Mouse (Mus musculus) kidney, adult 2 months (tissue): ENCODE results near the gene Syngr3. TPM values are rescaled to one million over a fixed set of nuclear protein-coding genes. Genes with fewer than 3 reads are reported as not detected.

ENCODE experiments used
- DNase-seq: peaks from one replicate; pipeline ENCODE4 v3.0.0; 2021
- H3K27ac ChIP-seq: fragments of 200-500 bp; 2 replicates; pipeline ENCODE4 v1.5.1; 2012; ENCODE audit warnings: low read depth, low read length, control low read depth, inconsistent platforms; ENCODE audit not compliant: insufficient read depth
- H3K27me3 ChIP-seq: fragments of 200-500 bp; replicated peaks from 2 replicates; pipeline ENCODE4 v1.6.1; 2012; ENCODE audit warnings: mild to moderate bottlenecking, moderate library complexity, low read length, inconsistent platforms; ENCODE audit not compliant: control insufficient read depth, insufficient read depth
- H3K36me3 ChIP-seq: fragments of 200-500 bp; 2 replicates; pipeline ENCODE4 v1.6.1; 2012; ENCODE audit warnings: mild to moderate bottlenecking, moderate library complexity, low read length, inconsistent platforms; ENCODE audit not compliant: control insufficient read depth, insufficient read depth
- H3K4me1 ChIP-seq: fragments of 200-500 bp; 2 replicates; pipeline ENCODE4 v1.6.1; 2011; ENCODE audit warnings: low read length; ENCODE audit not compliant: control insufficient read depth, insufficient read depth
- H3K4me3 ChIP-seq: fragments of 200-500 bp; 2 replicates; pipeline ENCODE4 v1.5.1; 2011; ENCODE audit warnings: mild to moderate bottlenecking, low read depth, low read length, control low read depth; ENCODE audit not compliant: insufficient read depth
- CTCF ChIP-seq: fragments of 200-500 bp; conservative IDR thresholded peaks from 2 replicates; pipeline ENCODE4 v1.5.1; 2011; ENCODE audit warnings: low read depth, mild to moderate bottlenecking, control low read depth, low read length, moderate library complexity, mixed read lengths; ENCODE audit not compliant: insufficient read depth, insufficient read length
- POLR2A ChIP-seq: fragments of 200-500 bp; IDR thresholded peaks from one replicate; pipeline ENCODE4 v1.6.1; 2011; ENCODE audit warnings: low read depth, low read length, control low read depth
- WGBS: fragments of 180-500 bp; shearing (Covaris S2); methylation state at CpG from one replicate; pipeline ENCODE4 v1.1.7; 2018; 5-methylcytosine and 5-hydroxymethylcytosine counted together
- polyA plus RNA-seq: library from polyadenylated mRNA; depleted of rRNA; stranded (reverse); fragments of >200 nt; gene quantifications from 2 replicates; pipeline ENCODE4 v1.2.3, GENCODE M21; 2012; rRNA removed

Syngr3 gene
- polyA plus RNA-seq, 1 experiment = 2.2 TPM

- DNase-seq = peak; percentile 69
- H3K36me3 ChIP-seq = no peaks in the 10 kb centered on the region
- TF ChIP-seq CTCF = no peak
- no peak for TF ChIP-seq POLR2A
- 57% methylated on average over 9 of the region's 9 CpGs for WGBS
- peak overlapping the region; percentile 19 for H3K27ac ChIP-seq
- H3K4me3 ChIP-seq = no peak overlapping the region
- 0 out of 2 replicates have a peak, but pooled peaks cover 6% of the 10 kb centered on the region for H3K4me1 ChIP-seq
- no peaks in the 10 kb centered on the region for H3K27me3 ChIP-seq
Measured at GRCm38 (mm10) chr17:24638840-24639239, 50.9 kb downstream of the Syngr3 start.

- no peak overlapping the region for H3K4me3 ChIP-seq
- no peak for TF ChIP-seq CTCF
- TF ChIP-seq POLR2A = no peak
- peaks cover 12% of the 10 kb centered on the region; the same call in 1 of the 2 replicates for H3K4me1 ChIP-seq
- no peaks in the 10 kb centered on the region for H3K36me3 ChIP-seq
- H3K27me3 ChIP-seq = no peaks in the 10 kb centered on the region
- H3K27ac ChIP-seq = peak overlapping the region; percentile 13
- WGBS = 69% methylated on average over 4 of the region's 4 CpGs
- no peak for DNase-seq
Measured at GRCm38 (mm10) chr17:24638214-24638613, 51.5 kb downstream of the Syngr3 start.

- Histone ChIP-seq H3K4me3 (no peak overlapping the region), H3K4me1 (peaks cover 14% of the 10 kb centered on the region; the same call in 1 of the 2 replicates), H3K36me3 (no peaks in the 10 kb centered on the region), H3K27me3 (no peaks in the 10 kb centered on the region), H3K27ac (no peak overlapping the region)
- TF ChIP-seq CTCF = no peak
- TF ChIP-seq POLR2A = no peak
- WGBS = 79% methylated on average over 5 of the region's 5 CpGs
- peak; percentile 39 for DNase-seq
Measured at GRCm38 (mm10) chr17:24636781-24637481, 52.8 kb downstream of the Syngr3 start.

GRCm38 (mm10) chr17:24635694-24636093 lies 54.1 kb downstream of the Syngr3 start:
- 86% methylated on average over 5 of the region's 5 CpGs for WGBS
- Histone ChIP-seq H3K4me3 (no peak overlapping the region), H3K27ac (peak overlapping the region; percentile 20), H3K4me1 (peaks cover 17% of the 10 kb centered on the region; the same call in 1 of the 2 replicates), H3K27me3 (no peaks in the 10 kb centered on the region), H3K36me3 (no peaks in the 10 kb centered on the region)
- TF ChIP-seq POLR2A = no peak
- TF ChIP-seq CTCF = no peak
- no peak for DNase-seq

Other genes with a start within 250 kb of the Syngr3 start
- 7.6 and 8.8 TPM in 2 replicates for gene Dnase1l2, start 246.8 kb downstream of the Syngr3 start, polyA plus RNA-seq
- gene E4f1, start 219.6 kb downstream of the Syngr3 start, polyA plus RNA-seq = 63.7 and 72.8 TPM in 2 replicates
- 38.7 and 46.5 TPM in 2 replicates for gene Pgp, start 219.6 kb downstream of the Syngr3 start, polyA plus RNA-seq
- gene Bricd5, start 216.1 kb downstream of the Syngr3 start, polyA plus RNA-seq = 0.56 and 0.96 TPM in 2 replicates
- 26.1 and 32.1 TPM in 2 replicates for gene Mlst8, start 210.9 kb downstream of the Syngr3 start, polyA plus RNA-seq
- gene Caskin1, start 201.4 kb downstream of the Syngr3 start, polyA plus RNA-seq = 0.52 and 0.80 TPM in 2 replicates
- 108 and 124 TPM in 2 replicates for gene Traf7, start 162.0 kb downstream of the Syngr3 start, polyA plus RNA-seq
- 0.56 and 0.58 TPM in 2 replicates for gene Rab26, start 155.7 kb downstream of the Syngr3 start, polyA plus RNA-seq
- 34.6 and 42.9 TPM in 2 replicates for gene Pkd1, start 140.1 kb downstream of the Syngr3 start, polyA plus RNA-seq
- gene Tsc2, start 57.3 kb downstream of the Syngr3 start, polyA plus RNA-seq = 152 and 174 TPM in 2 replicates
- gene Nthl1, start 57.3 kb downstream of the Syngr3 start, polyA plus RNA-seq = 13.6 and 15.8 TPM in 2 replicates
- 111 and 123 TPM in 2 replicates for gene Slc9a3r2, start 39.6 kb downstream of the Syngr3 start, polyA plus RNA-seq
- gene Npw, start 31.5 kb downstream of the Syngr3 start, polyA plus RNA-seq = not detected in 2 replicates
- gene Zfp598, start 20.3 kb downstream of the Syngr3 start, polyA plus RNA-seq = 44.3 and 57.6 TPM in 2 replicates
- 29.8 and 34.7 TPM in 2 replicates for gene Gfer, start 6.2 kb upstream of the Syngr3 start, polyA plus RNA-seq
- gene Noxo1, start 6.3 kb upstream of the Syngr3 start, polyA plus RNA-seq = 5.6 and 7.1 TPM in 2 replicates
- 48.6 and 49.4 TPM in 2 replicates for gene Tbl3, start 17.7 kb upstream of the Syngr3 start, polyA plus RNA-seq
- gene Rnf151, start 28.1 kb upstream of the Syngr3 start, polyA plus RNA-seq = 0.16 and 0.91 TPM in 2 replicates
- gene Rps2, start 28.2 kb upstream of the Syngr3 start, polyA plus RNA-seq = 2,444 and 2,611 TPM in 2 replicates
- 626 and 656 TPM in 2 replicates for gene Ndufb10, start 34.5 kb upstream of the Syngr3 start, polyA plus RNA-seq
- gene Rpl3l, start 37.9 kb upstream of the Syngr3 start, polyA plus RNA-seq = 0.38 and 4.7 TPM in 2 replicates
- gene Msrb1, start 46.7 kb upstream of the Syngr3 start, polyA plus RNA-seq = 169 and 209 TPM in 2 replicates
- 7.4 and 11.9 TPM in 2 replicates for gene Hs3st6, start 63.0 kb upstream of the Syngr3 start, polyA plus RNA-seq
- not detected in 2 replicates for gene Meiob, start 114.3 kb upstream of the Syngr3 start, polyA plus RNA-seq
- gene Hagh, start 150.2 kb upstream of the Syngr3 start, polyA plus RNA-seq = 636 and 727 TPM in 2 replicates
- 103 and 123 TPM in 2 replicates for gene Fahd1, start 160.4 kb upstream of the Syngr3 start, polyA plus RNA-seq
- 50.6 and 77.3 TPM in 2 replicates for gene Igfals, start 176.0 kb upstream of the Syngr3 start, polyA plus RNA-seq
- gene Nubp2, start 196.4 kb upstream of the Syngr3 start, polyA plus RNA-seq = 37.2 and 38.4 TPM in 2 replicates
- 55.5 and 69.0 TPM in 2 replicates for gene Spsb3, start 196.7 kb upstream of the Syngr3 start, polyA plus RNA-seq
- 32.2 and 40.7 TPM in 2 replicates for gene Eme2, start 205.1 kb upstream of the Syngr3 start, polyA plus RNA-seq
- 162 and 199 TPM in 2 replicates for gene Mrps34, start 205.2 kb upstream of the Syngr3 start, polyA plus RNA-seq
- 112 and 115 TPM in 2 replicates for gene Nme3, start 206.5 kb upstream of the Syngr3 start, polyA plus RNA-seq
- 58.1 and 69.1 TPM in 2 replicates for gene Mapk8ip3, start 247.0 kb upstream of the Syngr3 start, polyA plus RNA-seq